Comparison of ENCODE assay signal across 14 mouse cellular contexts in the genomic region with DNA sequence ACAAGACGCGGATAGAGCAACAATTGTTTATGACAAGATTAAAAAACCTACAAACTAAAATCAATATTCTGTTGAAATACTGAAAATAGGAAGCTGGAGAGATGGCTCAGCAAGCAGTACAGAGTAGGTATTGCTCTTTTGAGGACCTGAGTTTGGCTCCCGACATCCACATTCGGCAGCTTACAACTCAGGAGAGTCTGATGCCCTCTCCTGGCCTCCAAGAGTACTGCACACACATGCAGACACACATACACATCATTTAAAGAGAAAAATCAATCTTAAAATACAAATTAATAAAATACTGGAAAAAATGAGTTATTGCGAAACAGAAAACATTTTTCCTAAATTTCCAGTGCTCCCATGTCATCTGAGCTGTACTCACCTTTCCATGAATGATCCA.
DNase-seq lines count a peak whose midpoint lies in the region; ATAC-seq and TF ChIP-seq lines count a peak whose summit lies in the region.
"Had no signal": no experiment of that assay in that cellular context is flagged by ENCODE, and none has a peak within 500 bp of the region (broad histone marks: within the 10 kb centered on the region; RNA-seq: fewer than 3 reads in every experiment).

No protein-coding gene starts in this region.

- TF ChIP-seq EP300 in lung, postnatal 0 days (IDR thresholded peaks at IDR 0.05), result no peak

- no peaks in the 10 kb centered on the region for H3K4me1 ChIP-seq in kidney, postnatal 0 days (replicated peaks; ENCODE audit: insufficient read depth, low read length)
- H3K4me1 ChIP-seq in lung, postnatal 0 days (ENCODE audit: insufficient read depth, low read depth, low read length), result peaks cover 6% of the 10 kb centered on the region; the same call in 1 of the 2 replicates
- H3K4me1 ChIP-seq in ES-E14 (ENCODE audit: control insufficient read depth in 2 of 2, insufficient read depth in 2 of 2, low read length in 2 of 2, poor library complexity in 1 of 2), result no peaks in the 10 kb centered on the region
- H3K4me1 ChIP-seq: forebrain, embryonic 12.5 days; liver, embryonic 13.5 days had no signal

- DNase-seq in kidney, postnatal 0 days (ENCODE audit: low spot score), result no peak
- DNase-seq in kidney, adult 18-20 months, result no peak
- no peak for DNase-seq in lung, postnatal 0 days (ENCODE audit: low spot score)
- no peak for DNase-seq in lung, postnatal 36 days
- no peak for DNase-seq in ES-E14 (ENCODE audit: low read depth, low spot score)
- DNase-seq: adrenal gland, postnatal 36 days; heart, postnatal 4 days; liver, embryonic 13.5 days; right cerebral cortex, postnatal 14 days; thymus, adult 2 months had no signal

- H3K4me3 ChIP-seq in kidney, postnatal 0 days (replicated peaks; ENCODE audit: low read depth, low read length), result no peak overlapping the region
- no peak overlapping the region for H3K4me3 ChIP-seq in lung, postnatal 0 days (ENCODE audit: low read depth, low read length)
- no peak overlapping the region for H3K4me3 ChIP-seq in ES-E14 (ENCODE audit: insufficient read depth in 1 of 2, low read depth in 1 of 2, low read length in 2 of 2, poor library complexity in 1 of 2, severe bottlenecking in 1 of 2)
- H3K4me3 ChIP-seq in myocyte, result no peak overlapping the region
- H3K4me3 ChIP-seq: embryonic facial prominence, embryonic 13.5 days; forebrain, embryonic 12.5 days; liver, embryonic 13.5 days had no signal

- H3K9me3 ChIP-seq in kidney, postnatal 0 days (replicated peaks; ENCODE audit: low read length), result no peaks in the 10 kb centered on the region
- H3K9me3 ChIP-seq in lung, postnatal 0 days (ENCODE audit: low read length), result no peaks in the 10 kb centered on the region
- no peaks in the 10 kb centered on the region for H3K9me3 ChIP-seq in ES-E14 (ENCODE audit: control insufficient read depth, insufficient read depth, low read depth, low read length)
- H3K9me3 ChIP-seq: embryonic facial prominence, embryonic 13.5 days; forebrain, embryonic 12.5 days; liver, embryonic 13.5 days had no signal

- in situ Hi-C loops in ES-E14 (cut with MboI; ENCODE audit: low sequenced_read_pairs in 2 of 2, unreplicated experiment in 2 of 2), result no loop called here

- WGBS in kidney, postnatal 0 days, result 98% methylated on average over 5 of the region's 5 CpGs
- 94% methylated on average over 5 of the region's 5 CpGs for WGBS in lung, postnatal 0 days

- H3K27me3 ChIP-seq in kidney, postnatal 0 days (ENCODE audit: insufficient read depth, low read length), result no peaks in the 10 kb centered on the region
- no peaks in the 10 kb centered on the region for H3K27me3 ChIP-seq in lung, postnatal 0 days (replicated peaks; ENCODE audit: insufficient read depth, low read length)
- no peaks in the 10 kb centered on the region for H3K27me3 ChIP-seq in myocyte (ENCODE audit: control insufficient read depth, insufficient read depth, insufficient read length)
- H3K27me3 ChIP-seq: embryonic facial prominence, embryonic 13.5 days; forebrain, embryonic 12.5 days; liver, embryonic 13.5 days had no signal

- no peak overlapping the region for H3K4me2 ChIP-seq in kidney, postnatal 0 days (ENCODE audit: low read length)
- no peak overlapping the region for H3K4me2 ChIP-seq in lung, postnatal 0 days (replicated peaks; ENCODE audit: low read depth, low read length)
- H3K4me2 ChIP-seq in myocyte (ENCODE audit: low read depth), result peak overlapping the region; percentile 39
- H3K4me2 ChIP-seq: embryonic facial prominence, embryonic 13.5 days; forebrain, embryonic 12.5 days; liver, embryonic 13.5 days had no signal

- no peak overlapping the region for H3K9ac ChIP-seq in kidney, postnatal 0 days (ENCODE audit: low read depth, low read length)
- H3K9ac ChIP-seq in lung, postnatal 0 days (replicated peaks; ENCODE audit: low read depth), result no peak overlapping the region
- H3K9ac ChIP-seq in ES-E14 (ENCODE audit: insufficient read depth, low read depth, low read length, poor library complexity, severe bottlenecking), result no peak overlapping the region
- H3K9ac ChIP-seq: embryonic facial prominence, embryonic 13.5 days; forebrain, embryonic 12.5 days; liver, embryonic 13.5 days had no signal

- no peak overlapping the region for H3ac ChIP-seq in myocyte (ENCODE audit: control insufficient read depth, insufficient read length)

- no peak for ATAC-seq in kidney, postnatal 0 days (replicated peaks; ENCODE audit: low FRiP score, low read depth)
- peak; percentile 6; the same call in 1 of the 2 replicates for ATAC-seq in lung, postnatal 0 days
- ATAC-seq in activated CD4-positive, CD25-positive, alpha-beta regulatory T cell, adult 4 months, result no peak

- no peak overlapping the region for H3K27ac ChIP-seq in kidney, postnatal 0 days
- no peak overlapping the region for H3K27ac ChIP-seq in lung, postnatal 0 days (ENCODE audit: low read length)
- no peak overlapping the region for H3K27ac ChIP-seq in ES-E14 (ENCODE audit: insufficient read depth, low read depth, low read length, poor library complexity, severe bottlenecking)
- H3K27ac ChIP-seq: embryonic facial prominence, embryonic 13.5 days; forebrain, embryonic 12.5 days; liver, embryonic 13.5 days had no signal

- peak; percentile 36; the same call in 1 of the 2 replicates for TF ChIP-seq CTCF in kidney, postnatal 0 days (IDR thresholded peaks at IDR 0.05; ENCODE audit: low read depth)
- peak; percentile 59 for TF ChIP-seq CTCF in lung, postnatal 0 days (IDR thresholded peaks at IDR 0.05)

- peaks cover 64% of the 10 kb centered on the region for H3K79me2 ChIP-seq in myocyte (ENCODE audit: control insufficient read depth, insufficient read depth)

- H3K36me3 ChIP-seq in kidney, postnatal 0 days (ENCODE audit: insufficient read depth, low read length), result no peaks in the 10 kb centered on the region
- no peaks in the 10 kb centered on the region for H3K36me3 ChIP-seq in lung, postnatal 0 days (ENCODE audit: insufficient read depth, low read length)
- H3K36me3 ChIP-seq in ES-E14 (ENCODE audit: control insufficient read depth, insufficient read depth, low read length, poor library complexity, severe bottlenecking), result no peaks in the 10 kb centered on the region
- peaks cover 9% of the 10 kb centered on the region for H3K36me3 ChIP-seq in myocyte (ENCODE audit: control insufficient read depth, insufficient read depth)
- H3K36me3 ChIP-seq: liver, embryonic 13.5 days had no signal

- TF ChIP-seq POLR2A in myocyte (IDR thresholded peaks at IDR 0.05; ENCODE audit: insufficient read length, low read depth), result no peak

TF ChIP-seq in ES-E14, 5 proteins besides CTCF, POLR2A, EP300 and RAD21:
- TF ChIP-seq CHD2 (IDR thresholded peaks at IDR 0.05; ENCODE audit: low read depth, low read length), result no peak
- peak; percentile 47; the same call in 1 of the 2 replicates for TF ChIP-seq ZC3H11A (IDR thresholded peaks at IDR 0.05; ENCODE audit: borderline replicate concordance, low read depth, low read length)
- TF ChIP-seq ZNF384 (IDR thresholded peaks at IDR 0.05; ENCODE audit: low read depth, low read length), result no peak
- TF ChIP-seq HCFC1 (IDR thresholded peaks at IDR 0.05; ENCODE audit: borderline replicate concordance, insufficient read depth, low read length), result no peak
- TF ChIP-seq MAFK (IDR thresholded peaks at IDR 0.05; ENCODE audit: insufficient read depth, low read depth, low read length), result no peak

TF ChIP-seq in myocyte, 11 proteins besides CTCF, POLR2A, EP300 and RAD21:
- TF ChIP-seq REST (IDR thresholded peaks at IDR 0.05; ENCODE audit: insufficient read depth, insufficient read length), result no peak
